Mouse (Mus musculus) retina, adult 2 months (tissue): ENCODE data around the gene Gm11273.
"Not testable (repeated sequence)": the region's sequence is repeated elsewhere in the genome, so short reads cannot be mapped to it uniquely, and the experiment has no call there.

ENCODE experiments used
- DNase-seq: peaks from one replicate; pipeline ENCODE4 v3.0.0-alpha.2; 2012; ENCODE audit warnings: low read depth, low spot score

Gene Gm11273

GRCm38 (mm10) chr13:21501182-21501581, at the start of gene Gm11273:
Gene Gm11273, minus strand, starts transcription at chr13:21501418.
- DNase-seq: not testable (repeated sequence)

GRCm38 (mm10) chr13:21550416-21551110, 49.3 kb upstream of the Gm11273 start:
- DNase-seq: no peak

GRCm38 (mm10) chr13:21549487-21549886, 48.3 kb upstream of the Gm11273 start:
- DNase-seq: no peak

- no peak for DNase-seq
These were observed 41.5 kb upstream of the Gm11273 start, which contains the start of gene Olfr1366 for GRCm38 (mm10) chr13:21542708-21543107. Gene Olfr1366, minus strand, starts transcription at chr13:21542808.

- DNase-seq: peak; percentile 83
These were observed 29.6 kb upstream of the Gm11273 start, which contains the start of gene Zkscan8 for GRCm38 (mm10) chr13:21530781-21531201. Gene Zkscan8, minus strand, starts transcription at chr13:21531120.

GRCm38 (mm10) chr13:21530136-21530535, 28.9 kb upstream of the Gm11273 start:
- DNase-seq: no peak

- DNase-seq: peak; percentile 75
These were observed 5.0 kb upstream of the Gm11273 start for GRCm38 (mm10) chr13:21506221-21506649.

GRCm38 (mm10) chr13:21502296-21502695, 1.1 kb upstream of the Gm11273 start:
- DNase-seq: no peak

- DNase-seq: no peak
These were observed 6.1 kb downstream of the Gm11273 start, which contains the start of gene AK157302 for GRCm38 (mm10) chr13:21495080-21495479. Gene AK157302, plus strand, starts transcription at chr13:21495223.

GRCm38 (mm10) chr13:21492847-21493246, 8.4 kb downstream of the Gm11273 start:
- no peak for DNase-seq

- DNase-seq: no peak
These were observed 14.3 kb downstream of the Gm11273 start for GRCm38 (mm10) chr13:21486881-21487280.

- peak; percentile 59 for DNase-seq
These were observed 22.2 kb downstream of the Gm11273 start, which contains the start of the genes Zkscan4 and Gm10065 for GRCm38 (mm10) chr13:21478759-21479670. Gene Zkscan4, plus strand, starts transcription at chr13:21478907. Gene Gm10065, minus strand, starts transcription at chr13:21479441.

GRCm38 (mm10) chr13:21472427-21472826, 28.8 kb downstream of the Gm11273 start:
- DNase-seq: no peak

- no peak for DNase-seq
These were observed 32.1 kb downstream of the Gm11273 start for GRCm38 (mm10) chr13:21469097-21469496.

GRCm38 (mm10) chr13:21468061-21469019, 32.9 kb downstream of the Gm11273 start, which contains the start of gene Nkapl:
Gene Nkapl, minus strand, starts transcription at chr13:21468509.
- peak; percentile 75 for DNase-seq

GRCm38 (mm10) chr13:21467336-21467735, 33.9 kb downstream of the Gm11273 start:
- DNase-seq: no peak

GRCm38 (mm10) chr13:21462516-21462915, 38.7 kb downstream of the Gm11273 start:
- not testable (repeated sequence) for DNase-seq

- no peak for DNase-seq
These were observed 44.9 kb downstream of the Gm11273 start for GRCm38 (mm10) chr13:21456347-21456746.

- DNase-seq: no peak
These were observed 47.1 kb downstream of the Gm11273 start for GRCm38 (mm10) chr13:21454133-21454532.

- DNase-seq: peak; percentile 76
These were observed 47.8 kb downstream of the Gm11273 start, which contains the start of gene Zscan26 for GRCm38 (mm10) chr13:21453449-21453848. Gene Zscan26, minus strand, starts transcription at chr13:21453730.

- DNase-seq: peak; percentile 48
These were observed 48.2 kb downstream of the Gm11273 start for GRCm38 (mm10) chr13:21453042-21453441.
